ENCODE assay signal across 8 mouse cellular contexts in genomic region chr4:148075259-148075658, GRCm38 (mm10). TPM values are rescaled to one million over a fixed set of nuclear protein-coding genes. Genes with fewer than 3 reads are reported as not detected.
DNase-seq lines count a peak whose midpoint lies in the region; ATAC-seq and TF ChIP-seq lines count a peak whose summit lies in the region.

No protein-coding gene starts in this region.

- H3K4me1 ChIP-seq in bone marrow, adult 2 months (ENCODE audit: control insufficient read depth, insufficient read depth, low read length): no peaks in the 10 kb centered on the region
- H3K4me1 ChIP-seq in forebrain, embryonic 11.5 days (replicated peaks; ENCODE audit: control insufficient read depth, insufficient read depth, low read length): no peaks in the 10 kb centered on the region
- 0 out of 2 replicates have a peak, but pooled peaks cover 7% of the 10 kb centered on the region for H3K4me1 ChIP-seq in heart, postnatal 0 days (ENCODE audit: control insufficient read depth, insufficient read depth)
- peaks cover 0 to 3% of the 10 kb centered on the region in 2 experiments; a peak in 2 of 4 replicates for H3K4me1 ChIP-seq in liver, embryonic 14.5 days (replicated peaks; ENCODE audit: control insufficient read depth in 2 of 2, insufficient read depth in 2 of 2, low read length in 1 of 2)
- no peaks in the 10 kb centered on the region for H3K4me1 ChIP-seq in stomach, embryonic 14.5 days (ENCODE audit: control insufficient read depth, insufficient read depth, low read length)

- TF ChIP-seq POLR2A in bone marrow, adult 2 months (IDR thresholded peaks at IDR 0.05; ENCODE audit: borderline replicate concordance, control insufficient read depth, low read depth, low read length): peak; percentile 6; the same call in 1 of the 2 replicates

- H3K36me3 ChIP-seq in forebrain, embryonic 11.5 days (ENCODE audit: control insufficient read depth, insufficient read depth, low read length): no peaks in the 10 kb centered on the region
- H3K36me3 ChIP-seq in heart, postnatal 0 days (replicated peaks; ENCODE audit: control insufficient read depth, insufficient read depth, low read length): peaks cover 10% of the 10 kb centered on the region
- H3K36me3 ChIP-seq in liver, embryonic 14.5 days (replicated peaks; ENCODE audit: control insufficient read depth, insufficient read depth, low read depth): no peaks in the 10 kb centered on the region
- H3K36me3 ChIP-seq in stomach, embryonic 14.5 days (ENCODE audit: control insufficient read depth, insufficient read depth, low read length): no peaks in the 10 kb centered on the region; the same call in 1 of the 2 replicates

- H3K27me3 ChIP-seq in forebrain, embryonic 11.5 days (ENCODE audit: control insufficient read depth, insufficient read depth, low read length): no peaks in the 10 kb centered on the region
- H3K27me3 ChIP-seq in heart, postnatal 0 days (ENCODE audit: control insufficient read depth, insufficient read depth, low read length): no peaks in the 10 kb centered on the region
- no peaks in the 10 kb centered on the region for H3K27me3 ChIP-seq in liver, embryonic 14.5 days (ENCODE audit: control insufficient read depth, insufficient read depth, low read length)
- H3K27me3 ChIP-seq in stomach, embryonic 14.5 days (ENCODE audit: control insufficient read depth, insufficient read depth, low read length): no peaks in the 10 kb centered on the region

- H3K9ac ChIP-seq in forebrain, embryonic 11.5 days (ENCODE audit: low read length): no peak overlapping the region
- 0 out of 2 replicates have a peak overlapping the region, but pooled peaks have one; percentile 20 for H3K9ac ChIP-seq in heart, postnatal 0 days (replicated peaks; ENCODE audit: low read depth, low read length)
- H3K9ac ChIP-seq in liver, embryonic 14.5 days (replicated peaks): peak overlapping the region; percentile 9
- H3K9ac ChIP-seq in stomach, embryonic 14.5 days (replicated peaks; ENCODE audit: low read depth, low read length): no peak overlapping the region

- no peak overlapping the region for H3K27ac ChIP-seq in bone marrow, adult 2 months (ENCODE audit: control insufficient read depth, insufficient read depth, low read depth, low read length, poor library complexity)
- H3K27ac ChIP-seq in forebrain, embryonic 11.5 days (ENCODE audit: low read depth, low read length): no peak overlapping the region
- no peak overlapping the region; the same call in 1 of the 2 replicates for H3K27ac ChIP-seq in heart, postnatal 0 days (ENCODE audit: low read depth)
- H3K27ac ChIP-seq in liver, embryonic 14.5 days: no peak overlapping the region
- H3K27ac ChIP-seq in stomach, embryonic 14.5 days (ENCODE audit: low read length): no peak overlapping the region

- ATAC-seq in forebrain, embryonic 11.5 days (replicated peaks; ENCODE audit: low FRiP score): peak; percentile 45
- ATAC-seq in heart, postnatal 0 days (ENCODE audit: insufficient read depth, low read depth): peak; percentile 53; the same call in 1 of the 2 replicates
- ATAC-seq in liver, embryonic 14.5 days (ENCODE audit: insufficient read depth): peak; percentile 61; the same call in 1 of the 2 replicates
- ATAC-seq in stomach, embryonic 14.5 days (ENCODE audit: insufficient number of reproducible peaks, insufficient read depth, low FRiP score, low read depth): 0 out of 2 replicates have a peak, but pooled peaks have one; percentile 11

- H3K4me2 ChIP-seq in forebrain, embryonic 11.5 days (ENCODE audit: low read depth, low read length, severe bottlenecking): peak overlapping the region; percentile 37; the same call in 1 of the 2 replicates
- H3K4me2 ChIP-seq in heart, postnatal 0 days (ENCODE audit: low read depth, low read length): peak overlapping the region; percentile 59
- H3K4me2 ChIP-seq in liver, embryonic 14.5 days (ENCODE audit: low read depth): peak overlapping the region; percentile 68
- peak overlapping the region; percentile 57 for H3K4me2 ChIP-seq in stomach, embryonic 14.5 days (replicated peaks; ENCODE audit: low read depth, low read length)

- no peak for TF ChIP-seq CTCF in bone marrow, adult 2 months (IDR thresholded peaks at IDR 0.05; ENCODE audit: control insufficient read depth, insufficient read depth, low read length)
- TF ChIP-seq CTCF in heart, postnatal 0 days (IDR thresholded peaks at IDR 0.05; ENCODE audit: low read depth): no peak
- TF ChIP-seq CTCF in liver, embryonic 14.5 days (IDR thresholded peaks at IDR 0.05; ENCODE audit: low read depth): no peak

- TF ChIP-seq EP300 in heart, postnatal 0 days (IDR thresholded peaks at IDR 0.05; ENCODE audit: low read depth): no peak
- TF ChIP-seq EP300 in liver, embryonic 14.5 days (IDR thresholded peaks at IDR 0.05; ENCODE audit: low read depth): no peak

- 31% methylated on average over 21 of the region's 21 CpGs for WGBS in bone marrow, adult 2 months
- WGBS in forebrain, embryonic 11.5 days: 49% methylated on average over 21 of the region's 21 CpGs
- 35% methylated on average over 21 of the region's 21 CpGs for WGBS in heart, postnatal 0 days
- WGBS in liver, embryonic 14.5 days (ENCODE audit: insufficient replicate concordance): 34% methylated on average over 21 of the region's 21 CpGs
- 43% methylated on average over 21 of the region's 21 CpGs for WGBS in stomach, embryonic 14.5 days

- peak overlapping the region; percentile 57 for H3K4me3 ChIP-seq in bone marrow, adult 2 months (replicated peaks; ENCODE audit: control insufficient read depth, low read depth, low read length)
- peak overlapping the region; percentile 3; the same call in 1 of the 2 replicates for H3K4me3 ChIP-seq in forebrain, embryonic 11.5 days (ENCODE audit: low read depth, low read length)
- peak overlapping the region; percentile 33 for H3K4me3 ChIP-seq in heart, postnatal 0 days (ENCODE audit: low read depth, low read length)
- H3K4me3 ChIP-seq in liver, embryonic 14.5 days (ENCODE audit: insufficient read depth in 1 of 2, low read depth in 2 of 2, low read length in 2 of 2): peak overlapping the region; percentile 33 to 50
- peak overlapping the region; percentile 26 for H3K4me3 ChIP-seq in stomach, embryonic 14.5 days (ENCODE audit: low read depth, low read length)

- no peaks in the 10 kb centered on the region for H3K9me3 ChIP-seq in forebrain, embryonic 11.5 days (ENCODE audit: control insufficient read depth, low read length)
- no peaks in the 10 kb centered on the region for H3K9me3 ChIP-seq in heart, postnatal 0 days (replicated peaks; ENCODE audit: control insufficient read depth, low read length)
- H3K9me3 ChIP-seq in liver, embryonic 14.5 days (ENCODE audit: control insufficient read depth, low read length): no peaks in the 10 kb centered on the region
- no peaks in the 10 kb centered on the region for H3K9me3 ChIP-seq in stomach, embryonic 14.5 days (ENCODE audit: control insufficient read depth, low read depth, low read length)

- peak; percentile 75 for DNase-seq in B cell, adult 2 months
- DNase-seq in forebrain, embryonic 11.5 days (ENCODE audit: low spot score): peak; percentile 81
- peak; percentile 71 for DNase-seq in heart, postnatal 0 days (ENCODE audit: low spot score)
- DNase-seq in kidney, postnatal 14 days: peak; percentile 83
- DNase-seq in liver, embryonic 14.5 days (ENCODE audit: low read depth in 3 of 3, low spot score in 3 of 3): peak; percentile 44 to 53 (median 49)
- peak; percentile 83 for DNase-seq in naive thymus-derived CD4-positive, alpha-beta T cell, adult 2 months (ENCODE audit: low read depth)

RNA-seq across cellular contexts. Expression of gene Agtrap, which starts 12.6 kb away (rescaled TPM):
- 10.0 and 20.9 TPM in 2 replicates for polyA plus RNA-seq in bone marrow, adult 2 months (2011; ENCODE audit: insufficient read depth, insufficient read length, low replicate concordance, missing spikeins)
- 15.0 and 15.6 TPM in 2 replicates for polyA plus RNA-seq in forebrain, embryonic 11.5 days (2014; fragmentation: Nextera tagmentation; extraction: Ambion mirVana)
- 21.2 and 31.4 TPM in 2 replicates for total RNA-seq in heart, postnatal 0 days (2014; rRNA removed; ENCODE audit: low replicate concordance)
- polyA plus RNA-seq in heart, postnatal 0 days (2015; fragmentation: Nextera tagmentation; extraction: Ambion mirVana): 22.9 and 25.2 TPM in 2 replicates
- polyA plus RNA-seq in liver, embryonic 14.5 days (2012; rRNA removed): 4.0 and 4.1 TPM in 2 replicates
- polyA plus RNA-seq in liver, embryonic 14.5 days (2014; fragmentation: Nextera tagmentation; extraction: Ambion mirVana): 8.2 and 9.9 TPM in 2 replicates
- 12.8 and 13.3 TPM in 2 replicates for polyA plus RNA-seq in stomach, embryonic 14.5 days (2014; fragmentation: Nextera tagmentation; extraction: Ambion mirVana)

RNA-seq across cellular contexts. Expression of gene Mthfr, which starts 36.4 kb away (rescaled TPM):
- polyA plus RNA-seq in bone marrow, adult 2 months (2011; ENCODE audit: insufficient read depth, insufficient read length, low replicate concordance, missing spikeins): 5.2 and 9.6 TPM in 2 replicates
- polyA plus RNA-seq in forebrain, embryonic 11.5 days (2014; fragmentation: Nextera tagmentation; extraction: Ambion mirVana): 25.5 and 27.6 TPM in 2 replicates
- total RNA-seq in heart, postnatal 0 days (2014; rRNA removed; ENCODE audit: low replicate concordance): 29.2 and 37.6 TPM in 2 replicates
- polyA plus RNA-seq in heart, postnatal 0 days (2015; fragmentation: Nextera tagmentation; extraction: Ambion mirVana): 6.0 and 6.3 TPM in 2 replicates
- 9.1 and 9.2 TPM in 2 replicates for polyA plus RNA-seq in liver, embryonic 14.5 days (2012; rRNA removed)
- polyA plus RNA-seq in liver, embryonic 14.5 days (2014; fragmentation: Nextera tagmentation; extraction: Ambion mirVana): 7.0 and 7.7 TPM in 2 replicates
- polyA plus RNA-seq in stomach, embryonic 14.5 days (2014; fragmentation: Nextera tagmentation; extraction: Ambion mirVana): 18.0 and 18.4 TPM in 2 replicates

RNA-seq across cellular contexts. Expression of gene Clcn6, which starts 36.6 kb away (rescaled TPM):
- polyA plus RNA-seq in bone marrow, adult 2 months (2011; ENCODE audit: insufficient read depth, insufficient read length, low replicate concordance, missing spikeins): 3.4 and 6.8 TPM in 2 replicates
- polyA plus RNA-seq in forebrain, embryonic 11.5 days (2014; fragmentation: Nextera tagmentation; extraction: Ambion mirVana): 14.6 and 15.5 TPM in 2 replicates
- 14.7 and 16.3 TPM in 2 replicates for total RNA-seq in heart, postnatal 0 days (2014; rRNA removed; ENCODE audit: low replicate concordance)
- 3.5 and 4.3 TPM in 2 replicates for polyA plus RNA-seq in heart, postnatal 0 days (2015; fragmentation: Nextera tagmentation; extraction: Ambion mirVana)
- 2.4 and 2.7 TPM in 2 replicates for polyA plus RNA-seq in liver, embryonic 14.5 days (2012; rRNA removed)
- 0.66 and 1.0 TPM in 2 replicates for polyA plus RNA-seq in liver, embryonic 14.5 days (2014; fragmentation: Nextera tagmentation; extraction: Ambion mirVana)
- polyA plus RNA-seq in stomach, embryonic 14.5 days (2014; fragmentation: Nextera tagmentation; extraction: Ambion mirVana): 6.2 and 6.6 TPM in 2 replicates

RNA-seq across cellular contexts. Expression of gene Mad2l2, which starts 54.9 kb away (rescaled TPM):
- 7.4 and 13.9 TPM in 2 replicates for polyA plus RNA-seq in bone marrow, adult 2 months (2011; ENCODE audit: insufficient read depth, insufficient read length, low replicate concordance, missing spikeins)
- 68.5 and 75.0 TPM in 2 replicates for polyA plus RNA-seq in forebrain, embryonic 11.5 days (2014; fragmentation: Nextera tagmentation; extraction: Ambion mirVana)
- total RNA-seq in heart, postnatal 0 days (2014; rRNA removed; ENCODE audit: low replicate concordance): 6.1 and 6.7 TPM in 2 replicates
- 36.2 and 40.1 TPM in 2 replicates for polyA plus RNA-seq in heart, postnatal 0 days (2015; fragmentation: Nextera tagmentation; extraction: Ambion mirVana)
- 7.5 and 9.4 TPM in 2 replicates for polyA plus RNA-seq in liver, embryonic 14.5 days (2012; rRNA removed)
- polyA plus RNA-seq in liver, embryonic 14.5 days (2014; fragmentation: Nextera tagmentation; extraction: Ambion mirVana): 17.7 and 19.1 TPM in 2 replicates
- polyA plus RNA-seq in stomach, embryonic 14.5 days (2014; fragmentation: Nextera tagmentation; extraction: Ambion mirVana): 51.2 and 54.7 TPM in 2 replicates

RNA-seq across cellular contexts. Expression of gene Draxin, which starts 55.2 kb away (rescaled TPM):
- 1.7 and 5.6 TPM in 2 replicates for polyA plus RNA-seq in bone marrow, adult 2 months (2011; ENCODE audit: insufficient read depth, insufficient read length, low replicate concordance, missing spikeins)
- 3.8 and 5.0 TPM in 2 replicates for polyA plus RNA-seq in forebrain, embryonic 11.5 days (2014; fragmentation: Nextera tagmentation; extraction: Ambion mirVana)
- not detected in 2 replicates for total RNA-seq in heart, postnatal 0 days (2014; rRNA removed; ENCODE audit: low replicate concordance)
- 0.01 and 0.03 TPM in 2 replicates for polyA plus RNA-seq in heart, postnatal 0 days (2015; fragmentation: Nextera tagmentation; extraction: Ambion mirVana)
- polyA plus RNA-seq in liver, embryonic 14.5 days (2012; rRNA removed): 0.16 and 0.22 TPM in 2 replicates
- polyA plus RNA-seq in liver, embryonic 14.5 days (2014; fragmentation: Nextera tagmentation; extraction: Ambion mirVana): 0.04 and 0.05 TPM in 2 replicates
- polyA plus RNA-seq in stomach, embryonic 14.5 days (2014; fragmentation: Nextera tagmentation; extraction: Ambion mirVana): 0.07 and 0.20 TPM in 2 replicates

Comparison
In these comparisons a context has a peak if more than half of its experiments do, and no peak if none do; other contexts are left out.
1. H3K4me3 ChIP-seq: peak in every context shown above with its lines; median percentile 57 in bone marrow, adult 2 months; 42 in liver, embryonic 14.5 days; 33 in heart, postnatal 0 days; 26 in stomach, embryonic 14.5 days; 3 in forebrain, embryonic 11.5 days.
2. ATAC-seq: peak in every context shown above with its lines; median percentile 61 in liver, embryonic 14.5 days; 53 in heart, postnatal 0 days; 45 in forebrain, embryonic 11.5 days; 11 in stomach, embryonic 14.5 days.
3. H3K9ac ChIP-seq: peak in heart, postnatal 0 days (single experiment) and liver, embryonic 14.5 days (single experiment); none in forebrain, embryonic 11.5 days (single experiment) and stomach, embryonic 14.5 days (single experiment).
4. Peak in every context shown above with its lines, with median percentiles within 50 percentile points of each other: DNase-seq and H3K4me2 ChIP-seq.